Mouse (Mus musculus): ENCODE results near the gene Dpp4. TPM values are rescaled to one million over a fixed set of nuclear protein-coding genes. Genes with fewer than 3 reads are reported as not detected.

Dpp4 gene
- polyA plus RNA-seq, 1 experiment from 2014 or later, result 9.0 TPM

- Histone ChIP-seq H3K9me3 (ENCODE audit: low read length) (no peaks in the 10 kb centered on the region), H3K4me1 (ENCODE audit: insufficient read depth) (no peaks in the 10 kb centered on the region), H3K4me2 (ENCODE audit: low read depth, low read length) (no peak overlapping the region), H3K27ac (ENCODE audit: low read depth) (no peak overlapping the region), H3K27me3 (ENCODE audit: insufficient read depth, low read length) (no peaks in the 10 kb centered on the region), H3K36me3 (replicated peaks; ENCODE audit: insufficient read depth, low read length) (no peaks in the 10 kb centered on the region), H3K9ac (replicated peaks) (no peak overlapping the region), H3K4me3 (ENCODE audit: low read depth, low read length) (no peak overlapping the region)
- no peak for DNase-seq
- WGBS (ENCODE audit: insufficient replicate concordance), result 82% methylated on average over 8 of the region's 8 CpGs
- TF ChIP-seq CTCF (IDR thresholded peaks at IDR 0.05; ENCODE audit: low read depth), result no peak
- TF ChIP-seq EP300 (IDR thresholded peaks at IDR 0.05; ENCODE audit: low read depth), result no peak
- no peak for ATAC-seq
Measured at GRCm38 (mm10) chr2:62431245-62431795, 19.3 kb upstream of the Dpp4 start.

GRCm38 (mm10) chr2:62425941-62426340, 13.9 kb upstream of the Dpp4 start:
- Histone ChIP-seq H3K9me3 (ENCODE audit: low read length) (no peaks in the 10 kb centered on the region), H3K36me3 (replicated peaks; ENCODE audit: insufficient read depth, low read length) (no peaks in the 10 kb centered on the region), H3K27me3 (ENCODE audit: insufficient read depth, low read length) (no peaks in the 10 kb centered on the region), H3K4me3 (ENCODE audit: low read depth, low read length) (no peak overlapping the region), H3K4me1 (ENCODE audit: insufficient read depth) (no peaks in the 10 kb centered on the region), H3K27ac (ENCODE audit: low read depth) (no peak overlapping the region), H3K9ac (replicated peaks) (no peak overlapping the region), H3K4me2 (ENCODE audit: low read depth, low read length) (no peak overlapping the region)
- ATAC-seq, result no peak
- TF ChIP-seq CTCF (IDR thresholded peaks at IDR 0.05; ENCODE audit: low read depth), result no peak
- no peak for DNase-seq
- WGBS (ENCODE audit: insufficient replicate concordance), result 69% methylated on average over 3 of the region's 3 CpGs

- H3K9ac ChIP-seq (replicated peaks), result no peak overlapping the region
Measured at GRCm38 (mm10) chr2:62423343-62423776, 11.3 kb upstream of the Dpp4 start.

GRCm38 (mm10) chr2:62422515-62423342, 10.7 kb upstream of the Dpp4 start:
- no peak for ATAC-seq

More at GRCm38 (mm10) chr2:62423343-62423776, 11.3 kb upstream of the Dpp4 start:
- ATAC-seq, result no peak
- 51% methylated on average over 4 of the region's 4 CpGs for WGBS (ENCODE audit: insufficient replicate concordance)
- Histone ChIP-seq H3K27ac (ENCODE audit: low read depth) (no peak overlapping the region), H3K36me3 (replicated peaks; ENCODE audit: insufficient read depth, low read length) (no peaks in the 10 kb centered on the region), H3K27me3 (ENCODE audit: insufficient read depth, low read length) (no peaks in the 10 kb centered on the region), H3K9me3 (ENCODE audit: low read length) (no peaks in the 10 kb centered on the region), H3K4me3 (ENCODE audit: low read depth, low read length) (no peak overlapping the region), H3K4me1 (ENCODE audit: insufficient read depth) (no peaks in the 10 kb centered on the region), H3K4me2 (ENCODE audit: low read depth, low read length) (no peak overlapping the region)
- TF ChIP-seq CTCF (IDR thresholded peaks at IDR 0.05; ENCODE audit: low read depth) (no peak), EP300 (IDR thresholded peaks at IDR 0.05; ENCODE audit: low read depth) (no peak)
- DNase-seq, result no peak

GRCm38 (mm10) chr2:62421229-62421628, 9.2 kb upstream of the Dpp4 start:
- no peaks in the 10 kb centered on the region for H3K36me3 ChIP-seq (replicated peaks; ENCODE audit: insufficient read depth, low read length)
- H3K9me3 ChIP-seq (ENCODE audit: low read length), result no peaks in the 10 kb centered on the region
- H3K27me3 ChIP-seq (ENCODE audit: insufficient read depth, low read length), result no peaks in the 10 kb centered on the region
- WGBS (ENCODE audit: insufficient replicate concordance), result 75% methylated on average over 4 of the region's 4 CpGs
- H3K4me2 ChIP-seq (ENCODE audit: low read depth, low read length), result no peak overlapping the region
- H3K9ac ChIP-seq (replicated peaks), result no peak overlapping the region
- no peak overlapping the region for H3K4me3 ChIP-seq (ENCODE audit: low read depth, low read length)
- H3K4me1 ChIP-seq (ENCODE audit: insufficient read depth), result no peaks in the 10 kb centered on the region
- no peak overlapping the region for H3K27ac ChIP-seq (ENCODE audit: low read depth)
- TF ChIP-seq CTCF (IDR thresholded peaks at IDR 0.05; ENCODE audit: low read depth) (no peak), EP300 (IDR thresholded peaks at IDR 0.05; ENCODE audit: low read depth) (no peak)
- DNase-seq (no peak), ATAC-seq (no peak)

More at GRCm38 (mm10) chr2:62422515-62423342, 10.7 kb upstream of the Dpp4 start:
- no peaks in the 10 kb centered on the region for H3K4me1 ChIP-seq (ENCODE audit: insufficient read depth)
- no peak overlapping the region for H3K4me2 ChIP-seq (ENCODE audit: low read depth, low read length)
- WGBS (ENCODE audit: insufficient replicate concordance), result 70% methylated on average over 6 of the region's 6 CpGs
- TF ChIP-seq CTCF (IDR thresholded peaks at IDR 0.05; ENCODE audit: low read depth) (no peak), EP300 (IDR thresholded peaks at IDR 0.05; ENCODE audit: low read depth) (no peak)
- H3K4me3 ChIP-seq (ENCODE audit: low read depth, low read length), result no peak overlapping the region
- DNase-seq, result no peak
- no peaks in the 10 kb centered on the region for H3K36me3 ChIP-seq (replicated peaks; ENCODE audit: insufficient read depth, low read length)
- no peak overlapping the region for H3K27ac ChIP-seq (ENCODE audit: low read depth)
- no peaks in the 10 kb centered on the region for H3K9me3 ChIP-seq (ENCODE audit: low read length)
- H3K27me3 ChIP-seq (ENCODE audit: insufficient read depth, low read length), result no peaks in the 10 kb centered on the region
- H3K9ac ChIP-seq (replicated peaks), result no peak overlapping the region

GRCm38 (mm10) chr2:62420045-62420444, 8.0 kb upstream of the Dpp4 start:
- DNase-seq (no peak), ATAC-seq (no peak)
- H3K27ac ChIP-seq (ENCODE audit: low read depth), result no peak overlapping the region
- TF ChIP-seq CTCF (IDR thresholded peaks at IDR 0.05; ENCODE audit: low read depth), result no peak
- no peak for TF ChIP-seq EP300 (IDR thresholded peaks at IDR 0.05; ENCODE audit: low read depth)
- 68% methylated on average over 3 of the region's 3 CpGs for WGBS (ENCODE audit: insufficient replicate concordance)
- no peak overlapping the region for H3K4me3 ChIP-seq (ENCODE audit: low read depth, low read length)
- H3K4me1 ChIP-seq (ENCODE audit: insufficient read depth), result no peaks in the 10 kb centered on the region
- H3K9me3 ChIP-seq (ENCODE audit: low read length), result no peaks in the 10 kb centered on the region
- H3K9ac ChIP-seq (replicated peaks), result no peak overlapping the region
- no peaks in the 10 kb centered on the region for H3K36me3 ChIP-seq (replicated peaks; ENCODE audit: insufficient read depth, low read length)
- H3K27me3 ChIP-seq (ENCODE audit: insufficient read depth, low read length), result no peaks in the 10 kb centered on the region
- H3K4me2 ChIP-seq (ENCODE audit: low read depth, low read length), result no peak overlapping the region
